Mouse (Mus musculus) hindbrain, embryonic 15.5 days (tissue): ENCODE measurements around the gene 2010315B03Rik. TPM values are rescaled to one million over a fixed set of nuclear protein-coding genes. Genes with fewer than 3 reads are reported as not detected.
"Not testable (repeated sequence)": the region's sequence is repeated elsewhere in the genome, so short reads cannot be mapped to it uniquely, and the experiment has no call there.

Source experiments
- ATAC-seq: fragments of 200-750 bp; cut with Nextera tagmentation; 2 replicates; pipeline ENCODE4 v1.8.0; 2017; ENCODE audit warnings: low read depth, moderate number of reproducible peaks, moderate TSS enrichment; ENCODE audit not compliant: low FRiP score
- H3K27ac ChIP-seq: fragments of 300-500 bp; sonication (generic); replicated peaks from 2 replicates; pipeline ENCODE4 v1.5.1; 2015; ENCODE audit warnings: mild to moderate bottlenecking, inconsistent platforms
- H3K27me3 ChIP-seq: fragments of 300-500 bp; sonication (generic); 2 replicates; pipeline ENCODE4 v1.6.1; 2015; ENCODE audit warnings: control low read depth, inconsistent platforms
- H3K36me3 ChIP-seq: fragments of 300-500 bp; sonication (generic); 2 replicates; pipeline ENCODE4 v1.6.1; 2015; ENCODE audit warnings: control low read depth, inconsistent platforms
- H3K4me1 ChIP-seq: fragments of 300-500 bp; sonication (generic); replicated peaks from 2 replicates; pipeline ENCODE4 v1.6.1; 2015; ENCODE audit warnings: control low read depth, inconsistent platforms
- H3K4me2 ChIP-seq: fragments of 300-500 bp; sonication (generic); 2 replicates; pipeline ENCODE4 v1.6.1; 2015; ENCODE audit warnings: moderate library complexity, mild to moderate bottlenecking, inconsistent platforms
- H3K4me3 ChIP-seq: fragments of 300-500 bp; sonication (generic); 2 replicates; pipeline ENCODE4 v1.5.1; 2015; ENCODE audit warnings: mild to moderate bottlenecking, inconsistent platforms
- H3K9ac ChIP-seq: fragments of 300-500 bp; sonication (generic); 2 replicates; pipeline ENCODE4 v1.6.1; 2015; ENCODE audit warnings: inconsistent platforms
- H3K9me3 ChIP-seq: fragments of 300-500 bp; sonication (generic); 2 replicates; pipeline ENCODE4 v1.6.1; 2016; ENCODE audit warnings: control low read depth, inconsistent platforms
- WGBS: fragments of 180-500 bp; shearing (Covaris S2); methylation state at CpG from one replicate; pipeline ENCODE4 v1.1.7; 2015; 5-methylcytosine and 5-hydroxymethylcytosine counted together
- polyA plus RNA-seq: library from polyadenylated mRNA; unstranded; fragments of >200 nt; fragmentation: Nextera tagmentation; extraction: Ambion mirVana; gene quantifications from 2 replicates; pipeline ENCODE4 v1.2.1, GENCODE M21; 2015

2010315B03Rik gene
- polyA plus RNA-seq, 1 experiment from 2014 or later: 12.0 TPM

GRCm38 (mm10) chr9:124262987-124263717 lies 49.3 kb downstream of the 2010315B03Rik start:
- 90% methylated on average over 4 of the region's 4 CpGs for WGBS
- H3K36me3 ChIP-seq: no peaks in the 10 kb centered on the region
- no peak overlapping the region for H3K4me2 ChIP-seq
- no peaks in the 10 kb centered on the region for H3K9me3 ChIP-seq
- no peak overlapping the region for H3K4me3 ChIP-seq
- H3K27ac ChIP-seq: no peak overlapping the region
- peaks cover 7% of the 10 kb centered on the region; the same call in 1 of the 2 replicates for H3K4me1 ChIP-seq
- no peaks in the 10 kb centered on the region for H3K27me3 ChIP-seq
- no peak for ATAC-seq
- no peak overlapping the region for H3K9ac ChIP-seq

- H3K27ac ChIP-seq: no peak overlapping the region
- no peak overlapping the region for H3K9ac ChIP-seq
- H3K4me3 ChIP-seq: no peak overlapping the region
- no peaks in the 10 kb centered on the region for H3K4me1 ChIP-seq
- no peaks in the 10 kb centered on the region for H3K27me3 ChIP-seq
- no peaks in the 10 kb centered on the region for H3K36me3 ChIP-seq
- 83% methylated on average over 4 of the region's 4 CpGs for WGBS
- H3K4me2 ChIP-seq: no peak overlapping the region
- H3K9me3 ChIP-seq: no peaks in the 10 kb centered on the region
- no peak for ATAC-seq
Observed at GRCm38 (mm10) chr9:124258067-124258556, 54.4 kb downstream of the 2010315B03Rik start.

- peak; percentile 77; the same call in 1 of the 2 replicates for ATAC-seq
- no peak overlapping the region for H3K9ac ChIP-seq
- no peak overlapping the region for H3K4me3 ChIP-seq
- H3K9me3 ChIP-seq: no peaks in the 10 kb centered on the region
- no peaks in the 10 kb centered on the region for H3K36me3 ChIP-seq
- no peak overlapping the region for H3K27ac ChIP-seq
- WGBS: 62% methylated on average over 1 of the region's 1 CpGs
- H3K4me2 ChIP-seq: no peak overlapping the region
- no peaks in the 10 kb centered on the region for H3K27me3 ChIP-seq
- H3K4me1 ChIP-seq: no peaks in the 10 kb centered on the region
Observed at GRCm38 (mm10) chr9:124257200-124258066, 55.1 kb downstream of the 2010315B03Rik start.

GRCm38 (mm10) chr9:124256271-124257199 lies 56.0 kb downstream of the 2010315B03Rik start:
- not testable (repeated sequence) for H3K27ac ChIP-seq, H3K9ac ChIP-seq, H3K4me1 ChIP-seq, H3K4me3 ChIP-seq, H3K36me3 ChIP-seq, H3K27me3 ChIP-seq, H3K4me2 ChIP-seq, H3K9me3 ChIP-seq
- WGBS: 17% methylated on average over 1 of the region's 1 CpGs
- ATAC-seq: peak; percentile 76

GRCm38 (mm10) chr9:124251438-124251837 lies 61.1 kb downstream of the 2010315B03Rik start:
- no peak for ATAC-seq
- Histone ChIP-seq H3K27me3 (no peaks in the 10 kb centered on the region), H3K36me3 (no peaks in the 10 kb centered on the region)

More at GRCm38 (mm10) chr9:124251438-124251837, 61.1 kb downstream of the 2010315B03Rik start:
- H3K9ac ChIP-seq: no peak overlapping the region
- H3K4me3 ChIP-seq: no peak overlapping the region
- H3K9me3 ChIP-seq: no peaks in the 10 kb centered on the region
- no peak overlapping the region for H3K27ac ChIP-seq
- H3K4me1 ChIP-seq: no peaks in the 10 kb centered on the region
- H3K4me2 ChIP-seq: no peak overlapping the region

Other genes starting within 250 kb of the 2010315B03Rik start
- gene Ccr2, start 210.7 kb downstream of the 2010315B03Rik start, polyA plus RNA-seq: 0.23 and 0.76 TPM in 2 replicates
- 1.4 and 1.9 TPM in 2 replicates for gene Ccr5, start 191.2 kb downstream of the 2010315B03Rik start, polyA plus RNA-seq
- gene Ppp2r3d, start 164.2 kb upstream of the 2010315B03Rik start, polyA plus RNA-seq: 152 and 180 TPM in 2 replicates
- gene Gm21836, start 181.1 kb upstream of the 2010315B03Rik start, polyA plus RNA-seq: not detected in 2 replicates